Mouse (Mus musculus) heart, adult 18-20 months (tissue): ENCODE data around the gene Slc35f5. TPM values are rescaled to one million over a fixed set of nuclear protein-coding genes. Genes with fewer than 3 reads are reported as not detected.
"Not testable (repeated sequence)": the region's sequence is repeated elsewhere in the genome, so short reads cannot be mapped to it uniquely, and the experiment has no call there.

Source experiments
- DNase-seq, 2 experiments: peaks; one replicate each; pipeline ENCODE4 v3.0.0; 2021 to 2022; ENCODE audit warnings: mixed read lengths in 1 of 2
- long read RNA-seq, 2 experiments: library from polyadenylated mRNA; stranded (forward); transcript quantifications; one replicate each; pipeline ENCODE4 v2.0.0; 2021
- total RNA-seq, 2 experiments: library from RNA; stranded (reverse); gene quantifications; 2 replicates each; pipeline ENCODE4 v1.2.3; 2021

Gene Slc35f5
- 100 to 1,000 TPM; 113 to 127 TPM for total RNA-seq
- long read RNA-seq, experiment 1, transcript Slc35f5-201 (16 exons, 2,733 nt) = major isoform, 80 of 100 reads
- long read RNA-seq, experiment 1, partial matches to known transcripts = 3 of 100 reads
- long read RNA-seq, experiment 1, other reads (novel, unspliced or antisense) = 17 of 100 reads
- long read RNA-seq, experiment 2, transcript Slc35f5-201 (16 exons, 2,733 nt) = major isoform, 53 of 65 reads
- long read RNA-seq, experiment 2, partial matches to known transcripts = 3 of 65 reads
- long read RNA-seq, experiment 2, other reads (novel, unspliced or antisense) = 9 of 65 reads

GRCm38 (mm10) chr1:125560259-125561192 lies at the start of gene Slc35f5:
Gene Slc35f5 (plus strand): TSS chr1:125560595.
- DNase-seq = peak; percentile 98 to 99

GRCm38 (mm10) chr1:125514706-125515105 lies 45.7 kb upstream of the Slc35f5 start:
- no peak for DNase-seq

DNA sequence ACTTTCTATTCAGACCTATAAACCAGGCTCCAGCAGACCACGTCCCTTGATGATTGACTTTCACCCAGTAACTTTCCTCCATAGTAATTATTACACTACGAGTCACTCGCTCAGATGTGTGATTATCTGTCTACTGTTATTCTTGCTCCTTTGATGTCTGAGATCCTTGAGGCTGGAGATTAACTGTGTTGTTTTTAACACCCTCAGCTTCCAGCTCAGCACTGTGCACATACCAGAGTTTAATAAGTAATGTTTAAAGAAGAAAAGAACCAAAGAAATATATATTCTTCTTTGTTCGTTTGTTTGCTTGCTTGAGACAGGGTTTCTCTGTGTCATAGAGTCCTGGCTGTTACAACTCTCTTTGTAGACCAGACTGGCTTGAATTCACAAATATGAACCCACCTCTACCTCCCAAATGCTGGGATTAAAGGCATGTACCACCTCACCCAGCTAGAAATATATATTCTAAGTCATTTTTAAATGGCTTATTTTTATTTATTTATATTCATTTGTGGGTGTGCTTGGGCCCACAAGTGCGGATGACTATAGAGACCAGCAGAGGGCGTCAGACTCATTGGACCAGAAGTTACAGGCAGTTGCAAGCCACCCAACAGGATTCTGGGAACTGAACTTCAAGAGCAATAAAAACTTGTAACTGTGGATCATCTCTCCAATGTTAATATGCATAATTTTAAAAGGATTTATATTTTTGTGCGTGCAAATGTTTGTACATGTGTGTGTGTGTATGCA lies 43.3 kb upstream of the Slc35f5 start:
- DNase-seq = no peak

- DNase-seq = peak; percentile 80 to 83
Measured at GRCm38 (mm10) chr1:125519107-125519611, 41.2 kb upstream of the Slc35f5 start.

- peak; percentile 69 to 78 for DNase-seq
Measured at GRCm38 (mm10) chr1:125525965-125526665, 34.3 kb upstream of the Slc35f5 start.

DNA sequence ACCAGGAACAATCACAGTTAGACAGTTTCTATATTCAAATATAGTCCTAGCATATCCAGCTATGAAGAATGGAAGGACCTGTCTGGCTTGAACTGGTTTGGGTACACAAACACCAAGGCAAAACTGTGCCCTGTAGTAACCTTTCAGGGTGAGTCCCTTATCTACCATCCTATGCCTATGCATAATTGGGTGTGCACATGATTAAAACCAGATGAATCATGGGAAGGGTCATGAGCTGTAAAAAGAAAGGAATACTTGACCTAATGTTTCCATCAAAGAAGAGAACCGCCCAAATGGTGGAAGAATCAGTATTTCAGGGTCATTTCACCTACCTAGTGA lies 33.8 kb upstream of the Slc35f5 start:
- DNase-seq = no peak

- no peak for DNase-seq
Measured at GRCm38 (mm10) chr1:125527364-125527763, 33.0 kb upstream of the Slc35f5 start.

GRCm38 (mm10) chr1:125533180-125533912 lies 27.0 kb upstream of the Slc35f5 start:
- DNase-seq = not testable (repeated sequence)

DNA sequence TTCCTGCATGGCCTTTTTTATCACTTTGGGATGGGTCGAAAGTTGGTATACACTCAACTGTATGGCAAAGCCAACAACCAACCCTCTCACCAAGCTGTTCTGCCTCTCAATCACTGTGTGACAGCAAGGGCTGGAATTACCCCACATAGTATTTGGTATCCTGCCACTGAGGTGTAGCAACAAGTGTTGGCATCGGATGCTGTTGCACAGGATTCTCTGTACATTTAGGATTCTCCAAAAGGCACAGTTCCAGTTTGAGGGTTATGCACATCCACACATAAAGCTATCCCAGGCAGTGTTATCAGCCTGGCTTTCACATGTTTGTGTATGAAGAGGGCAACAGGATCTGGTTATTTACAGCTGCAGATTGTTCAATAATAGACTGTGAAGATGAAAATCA lies 23.3 kb upstream of the Slc35f5 start:
- no peak for DNase-seq

DNA sequence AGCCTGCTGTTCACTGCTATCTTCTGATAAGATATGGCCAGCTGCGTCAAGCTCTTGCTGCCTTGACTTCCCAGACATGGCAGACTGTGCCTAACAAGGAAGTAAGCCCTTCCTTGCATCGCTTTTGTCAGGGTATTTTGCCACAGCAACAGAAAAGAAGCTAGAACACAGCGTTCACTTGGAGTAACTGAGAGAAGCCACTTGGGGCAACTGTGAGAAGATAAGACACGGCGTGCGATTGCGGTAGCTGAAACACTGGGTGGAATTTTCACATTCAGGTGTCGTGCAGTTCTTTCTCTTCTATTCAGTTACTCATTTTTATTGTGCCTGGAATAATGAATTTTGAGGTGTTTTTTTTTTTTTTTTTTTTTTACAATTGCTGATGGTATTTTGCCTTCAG lies 22.6 kb upstream of the Slc35f5 start:
- no peak for DNase-seq

- no peak for DNase-seq
Measured at GRCm38 (mm10) chr1:125539312-125539711, 21.1 kb upstream of the Slc35f5 start.

GRCm38 (mm10) chr1:125542008-125542999 lies 18.1 kb upstream of the Slc35f5 start:
- peak; percentile 73 to 87 for DNase-seq

GRCm38 (mm10) chr1:125549872-125550271 lies 10.5 kb upstream of the Slc35f5 start:
- no peak for DNase-seq

DNA sequence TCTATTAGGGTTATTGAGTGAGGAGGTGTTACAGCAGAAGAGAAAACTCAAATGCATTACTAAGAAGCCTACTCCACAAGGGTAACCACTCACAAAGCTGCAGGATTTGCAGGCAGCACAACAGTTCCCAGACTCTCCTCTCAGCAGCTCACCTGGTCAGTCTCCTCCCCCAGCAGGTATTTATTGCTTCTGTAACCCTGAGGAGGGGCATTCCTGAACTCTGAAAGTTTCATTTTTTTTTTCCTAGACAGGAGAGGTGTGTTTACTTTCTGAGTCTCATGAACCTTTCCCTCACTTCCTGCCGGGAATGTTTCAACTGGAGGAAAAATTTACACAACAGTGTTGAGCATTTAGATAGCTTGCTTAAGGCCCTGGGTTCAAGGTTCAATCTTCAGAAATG lies 10.0 kb upstream of the Slc35f5 start:
- no peak for DNase-seq

DNA sequence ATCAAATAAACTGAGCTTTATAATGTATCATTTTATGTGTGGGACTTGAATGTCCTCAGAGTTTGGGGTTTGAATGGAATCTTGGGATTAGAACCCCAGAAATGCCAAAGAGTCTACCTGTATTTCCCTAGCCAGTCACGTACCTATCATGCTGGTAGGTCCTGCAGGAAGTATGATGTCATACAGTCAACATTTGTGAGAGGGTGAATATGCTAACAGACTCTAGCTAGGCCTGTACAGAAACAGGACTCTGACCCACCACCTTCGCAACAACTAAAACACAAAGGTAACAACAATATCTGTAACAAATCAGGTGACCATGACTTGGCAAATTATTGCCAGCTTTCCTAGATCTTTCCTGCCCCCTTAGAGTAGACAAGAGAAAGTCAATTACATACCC lies 8.8 kb upstream of the Slc35f5 start:
- no peak for DNase-seq

DNA sequence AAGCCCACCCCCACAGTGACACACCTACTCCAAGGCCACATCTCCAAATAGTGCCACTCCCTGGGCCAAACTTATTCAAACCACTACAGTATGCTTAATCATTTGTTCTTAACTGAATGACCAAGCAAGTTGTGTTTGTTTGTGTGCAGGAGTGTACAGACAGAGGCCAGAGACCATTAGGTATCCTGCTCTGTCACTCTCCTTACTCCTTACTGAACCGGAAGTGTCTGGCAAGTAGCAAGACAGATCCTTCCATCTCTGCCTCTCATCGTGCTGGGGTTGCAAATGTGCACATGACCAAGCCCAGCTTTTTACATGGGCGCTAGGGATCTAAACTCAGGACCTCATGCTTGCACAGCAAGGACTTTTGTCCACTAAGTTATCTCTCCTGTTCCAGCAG lies 1.1 kb upstream of the Slc35f5 start:
- DNase-seq = no peak

GRCm38 (mm10) chr1:125559721-125560120 lies 674 bp upstream of the Slc35f5 start:
- DNase-seq = no peak

GRCm38 (mm10) chr1:125561206-125561605 lies 811 bp downstream of the Slc35f5 start:
- DNase-seq = peak; percentile 74 to 80

DNA sequence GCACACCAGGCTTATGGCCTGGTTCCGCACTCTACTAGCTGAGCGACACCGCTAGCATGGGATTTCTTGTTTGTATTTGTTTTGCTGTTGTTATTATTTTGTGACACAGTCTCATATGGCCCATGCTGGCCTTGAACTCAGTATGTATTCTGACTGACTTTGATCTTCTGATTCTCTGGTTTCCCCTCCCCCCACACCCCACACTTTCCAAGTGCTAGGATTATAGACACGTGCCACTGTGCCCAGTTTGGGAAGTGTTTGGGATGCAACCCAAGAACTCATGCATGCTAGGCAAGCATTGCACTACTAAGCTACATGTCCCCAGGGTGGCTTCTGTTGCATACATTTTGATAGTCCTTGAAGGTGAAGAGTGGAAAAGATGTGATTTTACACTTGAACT lies 1.4 kb downstream of the Slc35f5 start:
- DNase-seq = peak; percentile 49 to 62

- DNase-seq = no peak
Measured at GRCm38 (mm10) chr1:125568126-125568525, 7.7 kb downstream of the Slc35f5 start.
